Mouse (Mus musculus): ENCODE data around the gene Otulin. TPM values are rescaled to one million over a fixed set of nuclear protein-coding genes. Genes with fewer than 3 reads are reported as not detected.

Otulin gene
- total and polyA plus RNA-seq, 3 experiments: 40.0 to 84.8 (median 80.2) TPM

DNA sequence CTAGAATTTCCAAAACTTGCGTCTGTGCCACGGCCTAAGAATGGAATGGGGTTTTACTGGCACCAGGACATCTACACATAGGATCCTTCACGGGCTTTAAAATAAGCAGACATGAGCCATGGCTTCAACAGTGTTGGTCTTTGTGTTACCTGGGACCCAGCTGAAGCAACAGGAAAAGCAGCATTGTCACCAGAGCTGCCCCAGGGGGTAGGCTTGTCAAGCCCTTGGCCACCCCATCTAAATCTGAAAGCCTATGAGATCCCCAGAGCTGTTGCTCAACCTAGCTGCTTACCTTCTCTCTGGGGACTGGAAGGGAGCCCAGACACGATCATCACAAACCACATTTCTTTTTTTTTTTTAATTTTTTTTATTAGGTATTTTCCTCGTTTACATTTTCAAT is 132.4 kb downstream of the Otulin start:
- H3K9ac ChIP-seq (ENCODE audit: insufficient read depth, low read depth): no peak overlapping the region
- no peaks in the 10 kb centered on the region for H3K27me3 ChIP-seq (replicated peaks)
- H3K79me2 ChIP-seq (replicated peaks; ENCODE audit: control insufficient read depth, extremely low read depth, insufficient read depth, poor library complexity, severe bottlenecking): no peaks in the 10 kb centered on the region
- in situ Hi-C loops (cut with MboI; ENCODE audit: low pct_ligation_motif_present, low pct_unique_long_range_greater_than_20kb, low sequenced_read_pairs): no loop called here
- DNase-seq (ENCODE audit: extremely low read depth): no peak
- no peak overlapping the region for H3K27ac ChIP-seq (ENCODE audit: insufficient read depth, low read depth)
- H3K9me3 ChIP-seq (replicated peaks; ENCODE audit: low read length): no peaks in the 10 kb centered on the region
- H3K36me3 ChIP-seq (replicated peaks in 1 of 2; ENCODE audit: control insufficient read depth in 1 of 2, insufficient read depth in 1 of 2, low read length in 1 of 2): peaks cover 0 to 7% of the 10 kb centered on the region in 2 experiments
- H3K4me2 ChIP-seq (ENCODE audit: insufficient read depth, low read depth, poor library complexity, severe bottlenecking): no peak overlapping the region
- dilution Hi-C loops (cut with MboI; ENCODE audit: extremely low pct_ligation_motif_present, extremely low pct_unique_long_range_greater_than_20kb, low sequenced_read_pairs): no loop called here
- H3K4me3 ChIP-seq (replicated peaks in 1 of 3; ENCODE audit: low read depth in 2 of 3, low read length in 2 of 3, poor library complexity in 1 of 3): no peak overlapping the region
- peaks cover 9 to 36% of the 10 kb centered on the region in 2 experiments for H3K4me1 ChIP-seq (ENCODE audit: control insufficient read depth in 1 of 2, insufficient read depth in 2 of 2)
- no peak for TF ChIP-seq USF2 (conservative IDR thresholded peaks at IDR 0.05; ENCODE audit: low read depth, low read length)
- no peak for TF ChIP-seq UBTF (IDR thresholded peaks at IDR 0.05; ENCODE audit: low read depth, low read length)
- no peak for TF ChIP-seq JUND (conservative IDR thresholded peaks at IDR 0.05; ENCODE audit: low read depth, low read length)
- no peak for TF ChIP-seq TCF12 (IDR thresholded peaks at IDR 0.05; ENCODE audit: low read depth, low read length)
- TF ChIP-seq E2F4 (IDR thresholded peaks at IDR 0.05; ENCODE audit: insufficient replicate concordance, low read depth, low read length): no peak
- no peak for TF ChIP-seq ZC3H11A (IDR thresholded peaks at IDR 0.05; ENCODE audit: low read depth, low read length)
- no peak for TF ChIP-seq SMC3 (IDR thresholded peaks at IDR 0.05; ENCODE audit: low read depth, low read length)
- TF ChIP-seq MEF2A (IDR thresholded peaks at IDR 0.05; ENCODE audit: borderline replicate concordance, low read depth, low read length): no peak
- no peak for TF ChIP-seq ZKSCAN1 (IDR thresholded peaks at IDR 0.05; ENCODE audit: borderline replicate concordance, low read depth, low read length)
- no peak for TF ChIP-seq NRF1 (IDR thresholded peaks at IDR 0.05; ENCODE audit: low read depth, low read length)
- TF ChIP-seq POLR2A (IDR thresholded peaks at IDR 0.05; ENCODE audit: low read depth, low read length): no peak
- no peak for TF ChIP-seq EP300 (IDR thresholded peaks at IDR 0.05; ENCODE audit: low read length)
- TF ChIP-seq CTCF (conservative IDR thresholded peaks at IDR 0.05 in 1 of 2, IDR thresholded peaks at IDR 0.05 in 1 of 2; ENCODE audit: low read depth in 2 of 2, low read length in 2 of 2): no peak
- no peak for TF ChIP-seq ELF1 (IDR thresholded peaks at IDR 0.05; ENCODE audit: low read depth, low read length)
- no peak for TF ChIP-seq MYC (IDR thresholded peaks at IDR 0.05; ENCODE audit: low read depth, low read length)

DNA sequence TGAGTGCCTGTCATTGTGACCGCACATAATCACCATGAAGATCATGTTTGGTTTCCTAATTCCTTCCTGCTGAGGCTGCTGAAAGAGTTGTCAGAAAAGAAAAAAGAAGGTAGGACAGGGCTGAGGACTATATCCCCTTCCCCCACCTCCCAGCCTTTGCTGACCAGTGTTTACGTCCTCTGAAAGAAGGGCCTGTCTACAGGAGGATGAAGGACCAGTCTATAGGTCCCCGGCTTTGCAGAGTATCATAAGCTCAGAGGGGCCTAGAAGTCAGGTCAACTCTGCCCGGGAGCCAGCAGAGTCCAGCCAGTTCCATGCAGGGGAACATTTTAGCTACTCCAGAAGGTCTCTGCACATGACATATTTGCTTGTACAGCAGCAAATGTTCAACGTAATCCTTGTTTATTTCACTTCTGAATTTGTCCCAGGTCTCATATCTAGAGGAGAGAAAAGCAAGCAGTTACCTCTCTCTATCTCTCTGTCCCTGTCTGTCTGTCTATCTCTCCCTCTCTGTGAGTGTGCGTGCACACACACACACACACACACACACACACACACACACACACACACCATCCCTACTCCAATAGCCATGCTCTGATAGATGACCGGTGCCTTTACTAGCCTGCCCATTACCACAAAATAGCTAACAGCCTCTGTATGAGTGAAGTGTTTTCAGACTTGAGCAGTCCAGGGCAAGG is 133.0 kb downstream of the Otulin start:
- peaks cover 0 to 7% of the 10 kb centered on the region in 2 experiments for H3K36me3 ChIP-seq (replicated peaks in 1 of 2; ENCODE audit: control insufficient read depth in 1 of 2, insufficient read depth in 1 of 2, low read length in 1 of 2)

More for the DNA sequence above, 133.0 kb downstream of the Otulin start:
- H3K27ac ChIP-seq (ENCODE audit: insufficient read depth, low read depth): no peak overlapping the region
- peaks cover 9 to 36% of the 10 kb centered on the region in 2 experiments for H3K4me1 ChIP-seq (ENCODE audit: control insufficient read depth in 1 of 2, insufficient read depth in 2 of 2)
- no peaks in the 10 kb centered on the region for H3K79me2 ChIP-seq (replicated peaks; ENCODE audit: control insufficient read depth, extremely low read depth, insufficient read depth, poor library complexity, severe bottlenecking)
- in situ Hi-C loops (cut with MboI; ENCODE audit: low pct_ligation_motif_present, low pct_unique_long_range_greater_than_20kb, low sequenced_read_pairs) (no loop called here), dilution Hi-C loops (cut with MboI; ENCODE audit: extremely low pct_ligation_motif_present, extremely low pct_unique_long_range_greater_than_20kb, low sequenced_read_pairs) (no loop called here)
- no peak overlapping the region for H3K9ac ChIP-seq (ENCODE audit: insufficient read depth, low read depth)
- no peak overlapping the region for H3K4me3 ChIP-seq (replicated peaks in 1 of 3; ENCODE audit: low read depth in 2 of 3, low read length in 2 of 3, poor library complexity in 1 of 3)
- no peak overlapping the region for H3K4me2 ChIP-seq (ENCODE audit: insufficient read depth, low read depth, poor library complexity, severe bottlenecking)
- no peaks in the 10 kb centered on the region for H3K27me3 ChIP-seq (replicated peaks)
- no peak for DNase-seq (ENCODE audit: extremely low read depth)
- no peaks in the 10 kb centered on the region for H3K9me3 ChIP-seq (replicated peaks; ENCODE audit: low read length)
- TF ChIP-seq USF2 (conservative IDR thresholded peaks at IDR 0.05; ENCODE audit: low read depth, low read length): no peak
- no peak for TF ChIP-seq RCOR1 (conservative IDR thresholded peaks at IDR 0.05; ENCODE audit: low read depth, low read length)
- TF ChIP-seq MAFK (IDR thresholded peaks at IDR 0.05; ENCODE audit: insufficient replicate concordance, low read length): no peak
- no peak for TF ChIP-seq BHLHE40 (IDR thresholded peaks at IDR 0.05; ENCODE audit: low read depth, low read length)
- TF ChIP-seq EP300 (IDR thresholded peaks at IDR 0.05; ENCODE audit: low read length): no peak
- TF ChIP-seq MAX (IDR thresholded peaks at IDR 0.05; ENCODE audit: low read length): no peak
- no peak for TF ChIP-seq CTCF (conservative IDR thresholded peaks at IDR 0.05 in 1 of 2, IDR thresholded peaks at IDR 0.05 in 1 of 2; ENCODE audit: low read depth in 2 of 2, low read length in 2 of 2)
- TF ChIP-seq SIN3A (IDR thresholded peaks at IDR 0.05; ENCODE audit: low read length): no peak
- no peak for TF ChIP-seq MEF2A (IDR thresholded peaks at IDR 0.05; ENCODE audit: borderline replicate concordance, low read depth, low read length)
